Mouse (Mus musculus) regulatory T cell (primary cell): Measurements from ENCODE around the gene L1td1.

Experiments used
- in situ Hi-C: fragments of 300-600 bp; cut with MboI, MseI; formaldehyde crosslinking; loops from one replicate; pipeline ENCODE4 v1.15.1; 2025; ENCODE audit warnings: high pct_unique_total_duplicates

Gene L1td1

DNA sequence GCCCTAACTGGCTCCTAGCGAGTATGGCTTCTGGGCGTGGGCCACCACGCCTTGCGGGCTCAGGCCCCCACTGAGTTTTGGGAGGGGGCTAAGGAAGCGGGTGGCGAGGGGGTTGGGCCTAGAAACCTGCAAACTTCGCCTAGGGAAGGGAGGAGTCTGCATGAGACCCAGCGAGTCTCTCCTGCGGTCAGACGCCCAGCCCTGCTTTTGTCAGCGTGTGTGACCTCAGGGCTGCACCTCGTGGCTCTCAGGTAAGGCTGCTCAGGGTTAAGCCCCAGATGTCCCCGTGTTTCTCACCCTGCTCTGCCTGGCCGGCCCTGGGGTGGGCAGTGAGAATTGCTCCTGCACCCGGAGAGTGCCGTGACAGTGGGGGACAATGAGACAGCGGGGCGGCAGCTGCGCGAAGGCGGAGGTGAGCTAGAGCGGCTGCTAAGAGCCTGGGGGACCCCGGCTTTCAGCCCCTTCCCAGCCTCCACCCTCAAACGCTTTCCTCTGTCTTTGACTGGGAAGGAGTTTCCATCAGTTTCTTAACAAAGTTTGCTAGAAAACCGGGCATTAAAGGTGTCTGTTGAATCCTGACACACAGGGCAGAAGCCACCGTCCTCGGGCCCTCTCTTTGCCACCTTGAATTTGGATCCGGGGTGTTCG is at the start of gene L1td1:
L1td1 (plus strand) TSS at position 145 of the 648 bp plus-strand sequence.
- in situ Hi-C loops = no loop called here

DNA sequence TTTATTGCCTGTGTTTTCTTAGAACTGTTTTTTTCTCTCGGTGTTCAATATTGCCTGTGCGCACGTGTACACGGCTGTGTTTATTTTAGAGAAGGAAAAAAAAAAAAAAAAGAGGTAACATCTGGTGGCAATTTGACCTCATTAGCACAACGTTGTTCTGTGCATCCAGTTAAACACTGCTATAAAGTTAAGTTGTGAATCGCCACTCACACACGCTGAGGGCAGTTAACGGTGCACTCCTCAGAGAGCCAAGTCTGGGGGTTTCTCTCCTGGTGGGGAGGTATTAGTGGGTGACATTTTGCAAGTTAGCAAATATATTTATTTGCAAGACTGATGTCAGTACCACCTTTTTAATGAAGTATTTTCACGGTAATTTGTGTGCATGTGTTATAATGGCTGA is 49.0 kb upstream of the L1td1 start:
- in situ Hi-C loops = no loop called here

GRCm38 (mm10) chr4:98686678-98687267 is 39.8 kb upstream of the L1td1 start:
- in situ Hi-C loops = no loop called here

GRCm38 (mm10) chr4:98688116-98688515 is 38.4 kb upstream of the L1td1 start:
- in situ Hi-C loops = no loop called here

DNA sequence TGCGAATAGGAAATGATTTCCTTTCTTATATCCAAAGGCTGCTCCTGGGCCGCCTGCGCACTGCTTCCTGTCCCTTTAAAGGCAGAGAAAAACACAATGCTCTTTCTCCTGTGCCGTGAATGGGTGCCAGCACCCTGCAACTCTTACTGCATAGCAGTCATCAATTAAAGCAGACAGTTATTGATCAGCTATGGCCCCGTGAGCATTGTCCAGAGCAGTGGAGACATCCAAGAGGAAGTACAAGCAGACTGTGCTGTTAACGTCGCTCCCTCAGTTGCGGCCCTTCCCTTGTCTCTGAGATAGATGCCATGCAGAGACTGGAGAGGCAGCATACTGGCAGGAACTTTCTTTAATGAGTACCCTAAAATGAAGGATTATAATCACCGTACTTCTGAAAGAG is 38.0 kb upstream of the L1td1 start:
- in situ Hi-C loops = no loop called here

- in situ Hi-C loops = loop anchor here (10.0 kb wide), 1 partner anchor 55 kb away; no protein-coding TSS in a partner anchor
These were observed 36.5 kb upstream of the L1td1 start for GRCm38 (mm10) chr4:98689988-98690387.

GRCm38 (mm10) chr4:98693465-98694185 is 32.9 kb upstream of the L1td1 start:
- in situ Hi-C loops = loop anchor here (10.0 kb wide), 1 partner anchor 59 kb away; no protein-coding TSS in a partner anchor

- in situ Hi-C loops = loop anchor here (10.0 kb wide), 1 partner anchor 63 kb away; no protein-coding TSS in a partner anchor
These were observed 28.6 kb upstream of the L1td1 start for GRCm38 (mm10) chr4:98697932-98698331.

DNA sequence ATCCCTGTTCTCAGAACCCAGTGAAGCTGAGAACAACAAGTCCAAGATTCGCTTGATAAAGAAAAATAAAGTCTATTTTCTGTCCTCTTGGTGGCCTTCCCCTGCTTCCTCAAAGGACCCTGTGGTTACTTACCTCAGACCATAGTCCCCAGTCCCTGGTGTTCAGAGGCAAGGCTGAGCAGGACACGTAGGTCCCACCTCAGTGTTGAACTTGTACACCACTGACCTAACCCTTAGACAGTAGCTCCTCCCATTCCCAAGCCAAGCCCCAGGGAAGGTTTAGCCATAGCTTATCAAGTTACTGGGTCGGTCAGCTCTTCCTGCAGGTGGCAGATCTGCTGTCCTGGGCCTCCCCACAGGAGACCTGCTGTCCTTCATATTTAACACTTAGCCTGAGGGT is 27.6 kb upstream of the L1td1 start:
- in situ Hi-C loops = loop anchor here (10.0 kb wide), 1 partner anchor 64 kb away; no protein-coding TSS in a partner anchor

- in situ Hi-C loops = loop anchor here (25.0 kb wide), 1 partner anchor 363 kb away; no protein-coding TSS in a partner anchor
These were observed 26.4 kb upstream of the L1td1 start for GRCm38 (mm10) chr4:98700156-98700555.

DNA sequence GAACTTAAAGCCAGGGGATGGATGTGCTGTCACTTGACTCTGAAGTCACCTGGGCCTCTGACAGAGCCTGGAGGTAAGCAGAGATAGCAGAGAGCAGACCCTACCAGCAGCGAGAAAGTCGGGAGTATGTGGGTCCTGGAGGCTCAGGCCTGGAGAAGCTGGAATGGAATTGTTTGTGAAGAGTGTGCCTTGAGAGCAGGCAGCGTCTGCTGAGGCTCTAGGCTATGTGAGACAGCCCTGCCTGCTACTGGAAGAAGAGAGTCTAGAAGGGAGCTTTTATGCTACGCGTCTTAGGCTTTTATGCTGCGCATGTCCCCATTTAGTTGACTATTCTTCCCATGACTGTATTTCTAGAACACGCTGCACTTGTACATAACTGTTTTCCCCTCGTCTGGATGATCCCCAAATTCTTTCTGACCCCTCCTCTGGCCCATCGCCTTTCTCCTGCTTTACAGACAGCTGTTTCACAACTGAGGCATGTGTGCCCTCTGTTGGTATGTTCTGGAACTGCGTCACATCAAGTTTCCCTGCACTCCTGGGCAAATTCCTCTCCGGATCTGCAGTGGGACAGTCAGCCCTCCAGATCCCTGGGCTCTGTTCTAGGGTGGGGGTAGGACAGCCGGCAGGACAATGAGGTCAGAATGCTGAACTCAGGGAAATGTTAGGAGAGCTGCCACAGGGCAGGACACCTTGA is 24.2 kb upstream of the L1td1 start:
- in situ Hi-C loops = loop anchor here (25.0 kb wide), 1 partner anchor 365 kb away; no protein-coding TSS in a partner anchor

DNA sequence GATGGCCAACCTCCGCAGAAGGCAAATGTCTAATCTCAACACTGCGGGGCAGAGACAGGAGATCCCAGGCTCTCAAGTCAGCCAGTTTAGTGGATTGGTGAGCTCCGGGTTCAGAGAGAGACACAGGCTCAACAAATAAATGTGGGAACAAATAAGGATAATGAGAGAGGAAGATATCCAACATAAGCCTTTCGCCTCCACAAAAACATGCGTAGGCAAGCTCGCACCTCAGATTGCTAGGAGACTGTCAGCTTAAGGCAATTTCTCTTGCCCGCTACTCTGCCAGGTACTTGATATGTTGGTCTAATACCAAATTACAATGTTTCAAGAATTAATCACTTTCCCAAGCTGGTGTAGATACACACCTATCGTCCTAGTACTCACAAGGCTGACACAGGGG is 15.6 kb upstream of the L1td1 start:
- in situ Hi-C loops = loop anchor here (10.0 to 25.0 kb wide), 2 partner anchors 374 to 474 kb away; no protein-coding TSS in a partner anchor

DNA sequence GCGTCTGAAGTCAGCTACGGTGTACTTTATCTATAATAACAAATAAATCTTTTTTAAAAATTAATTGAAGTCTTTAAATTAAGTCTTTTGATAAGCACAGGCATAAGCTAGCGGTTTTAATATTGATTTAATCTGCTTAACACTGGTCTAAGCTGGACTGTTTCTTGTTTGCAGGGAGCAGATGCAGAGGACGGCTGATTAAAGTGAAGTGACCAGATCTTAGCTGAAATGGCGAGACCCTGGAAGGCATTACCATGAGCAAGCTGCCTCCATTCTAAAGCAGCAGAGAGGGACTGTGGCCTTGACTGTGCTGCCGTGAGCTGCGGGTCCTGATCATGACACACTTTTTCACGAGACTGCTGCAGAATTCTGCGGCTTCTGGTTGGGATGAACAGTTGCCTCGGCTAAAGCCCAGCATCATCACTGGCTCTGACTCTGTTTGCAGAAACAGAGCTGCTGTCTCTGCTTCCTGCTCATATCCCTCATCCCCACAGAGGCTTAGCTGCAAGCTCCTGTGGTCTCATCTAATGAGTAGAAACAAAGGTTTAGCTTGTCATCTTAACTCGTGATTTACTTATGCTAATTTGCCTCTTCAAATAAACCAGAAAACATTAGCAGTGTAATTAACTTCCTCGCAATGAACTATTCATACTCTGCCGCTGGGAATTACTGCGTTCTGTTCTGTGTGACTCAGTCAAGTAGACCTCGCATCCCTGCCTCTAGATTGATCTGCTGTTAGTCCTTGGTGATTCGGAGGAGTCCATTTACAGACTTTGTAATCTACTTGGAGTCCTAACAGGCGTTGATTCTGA is 8.6 kb upstream of the L1td1 start:
- in situ Hi-C loops = loop anchor here (10.0 to 25.0 kb wide), 2 partner anchors 381 to 467 kb away; no protein-coding TSS in a partner anchor

- in situ Hi-C loops = loop anchor here (10.0 to 25.0 kb wide), 2 partner anchors 381 to 466 kb away; no protein-coding TSS in a partner anchor
These were observed 8.0 kb upstream of the L1td1 start for GRCm38 (mm10) chr4:98718547-98718917.

GRCm38 (mm10) chr4:98722454-98722853 is 4.1 kb upstream of the L1td1 start:
- in situ Hi-C loops = loop anchor here (25.0 kb wide), 1 partner anchor 385 kb away; no protein-coding TSS in a partner anchor

DNA sequence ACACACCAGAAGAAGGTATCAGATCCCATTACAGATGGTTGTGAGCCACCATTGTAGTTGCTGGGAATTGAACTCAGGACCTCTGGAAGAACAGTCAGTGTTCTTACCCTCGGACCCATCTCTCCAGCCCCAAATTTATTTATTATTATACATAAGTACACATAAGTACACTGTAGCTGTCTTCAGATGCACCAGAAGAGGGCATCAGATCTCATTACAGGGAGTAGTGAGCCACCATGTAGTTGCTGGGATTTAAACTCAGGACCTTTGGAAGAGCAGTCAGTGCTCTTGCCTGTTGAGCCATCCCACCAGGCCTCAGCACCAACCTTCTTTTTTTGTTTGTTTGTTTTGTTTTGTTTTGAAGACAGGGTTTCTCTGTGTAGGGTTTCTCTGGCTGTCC is 1.9 kb upstream of the L1td1 start:
- in situ Hi-C loops = loop anchor here (25.0 kb wide), 1 partner anchor 387 kb away; no protein-coding TSS in a partner anchor

- in situ Hi-C loops = no loop called here
These were observed 1.1 kb upstream of the L1td1 start for GRCm38 (mm10) chr4:98725439-98725838.

GRCm38 (mm10) chr4:98727295-98727958 is 893 bp downstream of the L1td1 start:
- in situ Hi-C loops = no loop called here

DNA sequence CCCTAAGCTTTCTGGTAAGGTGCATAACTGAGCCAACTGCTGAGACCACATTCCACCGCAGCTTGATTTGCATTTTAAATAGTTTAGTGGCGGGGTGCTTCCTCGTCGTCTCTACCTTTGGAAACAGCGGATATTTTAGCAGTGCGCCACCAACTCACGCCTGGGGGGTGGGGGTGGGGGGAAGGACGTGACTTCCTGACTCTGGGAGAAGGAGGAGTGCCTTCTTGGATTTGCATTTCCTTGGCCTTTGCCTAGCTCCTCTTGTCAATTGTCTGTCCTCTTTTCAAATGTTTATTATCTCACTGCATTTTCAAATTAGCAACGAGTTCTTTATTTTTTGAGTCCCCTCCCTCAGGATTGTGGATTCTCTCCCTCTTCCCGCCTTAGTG is 1.4 kb downstream of the L1td1 start:
- in situ Hi-C loops = no loop called here

DNA sequence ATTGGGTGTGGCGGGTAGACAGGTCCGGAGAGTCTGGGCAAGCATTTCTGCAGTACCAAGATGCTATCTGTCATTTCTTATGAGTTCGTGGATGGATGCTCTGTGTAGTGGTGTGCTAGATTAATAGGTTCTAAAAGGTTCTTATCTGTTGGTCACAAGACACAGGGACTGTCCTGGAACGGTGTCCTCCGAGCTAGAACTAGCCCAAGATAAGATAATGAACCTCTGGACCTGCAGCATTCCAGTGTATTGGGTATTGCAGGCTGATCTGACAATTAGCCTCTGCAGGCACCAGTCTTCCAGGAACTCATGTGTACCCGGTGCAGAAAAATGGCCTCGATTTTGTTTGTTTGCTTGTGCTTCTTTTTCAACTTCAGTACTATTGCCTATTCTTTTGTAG is 2.2 kb downstream of the L1td1 start:
- in situ Hi-C loops = no loop called here
